Mouse (Mus musculus): ENCODE measurements around the gene Zfp972. TPM values are rescaled to one million over a fixed set of nuclear protein-coding genes. Genes with fewer than 3 reads are reported as not detected.
A peak's percentile ranks its signal among the peaks of the same experiment; 100 is the strongest.
"Not testable (repeated sequence)": the region's sequence is repeated elsewhere in the genome, so short reads cannot be mapped to it uniquely, and the experiment has no call there.

The Zfp972 gene
- polyA plus RNA-seq (2014; fragmentation: Nextera tagmentation; extraction: Ambion mirVana), result 0.52 TPM in 1 of 2 replicates, not detected in the other

DNA sequence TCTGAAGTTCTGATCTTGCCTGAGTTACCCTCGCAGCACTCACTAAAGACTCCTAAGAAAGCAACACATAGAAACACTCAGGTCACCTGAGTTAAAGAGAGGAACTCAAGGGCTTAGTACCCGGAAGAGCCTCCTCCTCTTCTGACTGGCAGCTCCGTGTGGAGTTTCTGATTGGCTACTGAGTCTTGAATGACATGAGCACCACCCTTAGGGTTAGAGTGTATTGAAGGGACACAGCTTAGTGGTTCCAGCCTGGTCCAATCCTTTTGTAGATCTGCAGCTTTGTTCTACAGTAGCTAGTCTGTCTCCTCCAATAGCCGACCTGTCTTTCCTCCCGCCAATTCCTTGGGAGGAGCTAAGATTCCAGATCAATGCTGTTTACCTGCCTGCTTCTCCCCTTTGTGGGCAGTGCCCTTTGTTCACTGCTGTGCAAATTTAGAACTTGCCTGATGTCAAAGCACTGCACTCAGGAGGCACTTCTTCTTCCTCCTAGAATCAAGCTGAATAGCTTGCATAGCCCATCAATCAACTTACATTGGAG, at the start of gene Zfp972:
TSS of gene Zfp972 (minus strand) at position 51 of the 541 bp plus-strand sequence.
- H3K4me2 ChIP-seq (ENCODE audit: low read depth, low read length, severe bottlenecking); H3K4me1 ChIP-seq (replicated peaks; ENCODE audit: control insufficient read depth, insufficient read depth, low read length); DNase-seq (ENCODE audit: low spot score); ATAC-seq (replicated peaks; ENCODE audit: low FRiP score); H3K36me3 ChIP-seq (ENCODE audit: control insufficient read depth, insufficient read depth, low read length); H3K9me3 ChIP-seq (ENCODE audit: control insufficient read depth, low read length); H3K27me3 ChIP-seq (ENCODE audit: control insufficient read depth, insufficient read depth, low read length); H3K27ac ChIP-seq (ENCODE audit: low read depth, low read length); H3K9ac ChIP-seq (ENCODE audit: low read length); H3K4me3 ChIP-seq (ENCODE audit: low read depth, low read length): not testable (repeated sequence)
- 63% methylated on average over 4 of the region's 5 CpGs for whole genome bisulfite sequencing

DNA sequence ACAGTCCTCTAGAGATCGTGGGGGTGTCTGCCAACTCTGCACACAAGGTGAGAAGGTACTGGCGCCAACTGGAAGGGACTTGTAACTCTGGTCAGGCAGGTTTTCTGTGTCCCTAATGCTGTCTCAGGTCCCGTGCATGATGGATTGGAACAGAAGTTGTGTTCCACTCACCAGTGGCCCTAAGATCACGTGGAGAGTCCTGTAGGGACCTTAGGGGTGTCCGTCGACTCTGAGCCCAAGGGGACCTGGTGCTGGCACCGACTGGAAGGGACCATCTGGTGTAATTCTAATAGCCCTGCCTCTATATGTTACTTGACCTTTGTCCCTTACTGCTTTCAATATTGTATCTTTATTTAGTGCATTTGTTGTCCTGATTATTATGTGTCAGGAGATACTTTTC, 49.4 kb upstream of the Zfp972 start:
- not testable (repeated sequence) for H3K4me3 ChIP-seq (ENCODE audit: low read depth, low read length); H3K27ac ChIP-seq (ENCODE audit: low read depth, low read length); DNase-seq (ENCODE audit: low spot score); H3K9ac ChIP-seq (ENCODE audit: low read length); ATAC-seq (replicated peaks; ENCODE audit: low FRiP score); H3K36me3 ChIP-seq (ENCODE audit: control insufficient read depth, insufficient read depth, low read length); H3K9me3 ChIP-seq (ENCODE audit: control insufficient read depth, low read length); H3K4me2 ChIP-seq (ENCODE audit: low read depth, low read length, severe bottlenecking); H3K4me1 ChIP-seq (replicated peaks; ENCODE audit: control insufficient read depth, insufficient read depth, low read length); H3K27me3 ChIP-seq (ENCODE audit: control insufficient read depth, insufficient read depth, low read length)
- 80% methylated on average over 6 of the region's 7 CpGs for WGBS

DNA sequence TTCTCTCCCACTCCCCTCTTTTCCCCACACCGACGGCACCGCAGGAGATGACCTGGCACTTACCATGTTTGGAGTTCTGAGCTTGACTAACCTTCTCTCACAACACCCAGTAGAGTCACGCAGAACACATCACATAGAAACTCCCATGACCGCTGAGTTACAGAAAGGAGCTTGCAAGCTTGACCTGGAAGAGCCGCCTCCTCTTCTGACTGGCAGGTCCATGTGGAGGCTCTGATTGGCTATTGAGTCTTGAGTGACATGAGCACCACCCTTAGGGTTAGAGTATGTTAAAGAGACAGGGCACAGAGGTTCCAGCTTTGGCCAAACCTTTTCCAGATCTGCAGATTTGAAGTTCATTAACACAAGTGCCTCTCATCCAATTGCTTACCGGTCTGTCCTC, 31.7 kb upstream of the Zfp972 start, which contains the start of gene Gm14326:
TSS of gene Gm14326 (minus strand) at position 153 of the 400 bp plus-strand sequence.
- H3K9me3 ChIP-seq (ENCODE audit: control insufficient read depth, low read length); H3K4me1 ChIP-seq (replicated peaks; ENCODE audit: control insufficient read depth, insufficient read depth, low read length); DNase-seq (ENCODE audit: low spot score); H3K27me3 ChIP-seq (ENCODE audit: control insufficient read depth, insufficient read depth, low read length); H3K27ac ChIP-seq (ENCODE audit: low read depth, low read length); ATAC-seq (replicated peaks; ENCODE audit: low FRiP score); H3K36me3 ChIP-seq (ENCODE audit: control insufficient read depth, insufficient read depth, low read length): not testable (repeated sequence)
- peak within 1 kb of the TSS; percentile 31; the same call in 1 of the 2 replicates for H3K4me2 ChIP-seq (ENCODE audit: low read depth, low read length, severe bottlenecking)
- WGBS, result 0% methylated on average over 3 of the region's 7 CpGs
- peak within 1 kb of the TSS; percentile 32; the same call in 1 of the 2 replicates for H3K9ac ChIP-seq (ENCODE audit: low read length)
- peak within 1 kb of the TSS; percentile 34 for H3K4me3 ChIP-seq (ENCODE audit: low read depth, low read length)

DNA sequence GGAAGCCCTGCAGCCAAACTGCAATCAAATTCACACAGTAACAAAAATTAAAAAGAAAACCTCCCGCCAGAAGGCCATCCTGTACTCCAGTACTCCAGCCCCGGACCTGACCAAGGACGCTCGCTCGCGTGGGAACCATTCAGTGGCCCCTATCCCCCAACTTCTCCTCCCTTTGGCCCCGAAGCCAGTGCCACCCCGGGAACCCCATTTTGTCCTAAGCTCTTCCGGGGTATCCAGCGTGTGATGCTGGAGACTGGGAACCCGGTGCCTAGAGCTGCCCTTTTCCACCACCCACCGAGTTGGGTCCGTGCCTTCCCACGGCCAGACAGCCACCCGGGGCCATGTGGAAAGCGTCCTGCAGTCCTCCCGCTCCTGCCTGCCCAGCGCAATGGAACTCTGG, 31.3 kb upstream of the Zfp972 start:
- not testable (repeated sequence) for DNase-seq (ENCODE audit: low spot score); ATAC-seq (replicated peaks; ENCODE audit: low FRiP score); H3K27ac ChIP-seq (ENCODE audit: low read depth, low read length); H3K27me3 ChIP-seq (ENCODE audit: control insufficient read depth, insufficient read depth, low read length); H3K4me1 ChIP-seq (replicated peaks; ENCODE audit: control insufficient read depth, insufficient read depth, low read length); H3K36me3 ChIP-seq (ENCODE audit: control insufficient read depth, insufficient read depth, low read length); H3K9me3 ChIP-seq (ENCODE audit: control insufficient read depth, low read length)
- WGBS, result under 1% methylated on average over 18 of the region's 18 CpGs
- peak overlapping the region; percentile 31; the same call in 1 of the 2 replicates for H3K4me2 ChIP-seq (ENCODE audit: low read depth, low read length, severe bottlenecking)
- peak overlapping the region; percentile 34 for H3K4me3 ChIP-seq (ENCODE audit: low read depth, low read length)
- H3K9ac ChIP-seq (ENCODE audit: low read length), result peak overlapping the region; percentile 32; the same call in 1 of the 2 replicates

DNA sequence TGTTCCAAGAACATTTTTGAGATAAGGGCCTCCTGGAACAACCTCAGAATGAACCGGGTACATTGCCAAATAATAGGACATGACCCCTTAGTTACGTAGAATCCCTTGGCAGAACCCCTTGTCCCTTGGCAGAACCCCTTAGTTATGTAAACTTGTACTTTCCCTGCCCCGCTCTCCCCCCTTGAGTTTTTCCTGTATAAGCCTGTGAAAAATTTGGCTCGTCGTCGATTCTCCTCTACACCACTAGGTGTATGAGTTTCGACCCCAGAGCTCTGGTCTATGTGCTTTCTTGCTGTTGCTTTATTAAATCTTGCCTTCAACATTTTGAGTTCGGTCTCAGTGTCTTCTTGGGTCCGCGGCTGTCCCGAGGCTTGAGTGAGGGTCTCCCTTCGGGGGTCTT, 22.1 kb downstream of the Zfp972 start:
- not testable (repeated sequence) for H3K4me2 ChIP-seq (ENCODE audit: low read depth, low read length, severe bottlenecking); H3K4me1 ChIP-seq (replicated peaks; ENCODE audit: control insufficient read depth, insufficient read depth, low read length); H3K27me3 ChIP-seq (ENCODE audit: control insufficient read depth, insufficient read depth, low read length); DNase-seq (ENCODE audit: low spot score); H3K36me3 ChIP-seq (ENCODE audit: control insufficient read depth, insufficient read depth, low read length); H3K27ac ChIP-seq (ENCODE audit: low read depth, low read length); H3K9me3 ChIP-seq (ENCODE audit: control insufficient read depth, low read length); ATAC-seq (replicated peaks; ENCODE audit: low FRiP score); H3K9ac ChIP-seq (ENCODE audit: low read length); H3K4me3 ChIP-seq (ENCODE audit: low read depth, low read length)
- 94% methylated on average over 4 of the region's 12 CpGs for WGBS

DNA sequence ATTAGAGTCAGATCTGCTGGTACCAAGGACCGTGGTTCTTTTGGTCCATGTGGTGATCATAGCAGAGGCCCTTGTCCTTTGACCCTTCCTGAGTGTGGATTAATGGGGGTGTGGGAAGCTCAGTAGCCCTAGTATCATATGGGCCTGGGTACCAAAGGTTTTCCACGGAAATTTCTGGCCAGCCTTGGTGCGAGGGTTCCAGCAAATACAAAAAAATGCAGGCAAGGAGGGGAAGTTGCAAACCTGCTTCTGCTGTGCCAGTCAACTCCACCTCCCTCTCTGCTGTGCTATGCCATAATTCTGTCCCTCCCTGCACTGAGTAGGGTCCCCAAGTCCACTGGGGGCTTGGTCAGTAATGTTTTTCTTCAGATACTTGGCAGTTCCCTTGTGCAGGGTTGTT, 27.2 kb downstream of the Zfp972 start:
- H3K9me3 ChIP-seq (ENCODE audit: control insufficient read depth, low read length); H3K4me1 ChIP-seq (replicated peaks; ENCODE audit: control insufficient read depth, insufficient read depth, low read length); H3K9ac ChIP-seq (ENCODE audit: low read length); H3K27ac ChIP-seq (ENCODE audit: low read depth, low read length); DNase-seq (ENCODE audit: low spot score); H3K4me3 ChIP-seq (ENCODE audit: low read depth, low read length); H3K27me3 ChIP-seq (ENCODE audit: control insufficient read depth, insufficient read depth, low read length); ATAC-seq (replicated peaks; ENCODE audit: low FRiP score); H3K4me2 ChIP-seq (ENCODE audit: low read depth, low read length, severe bottlenecking); H3K36me3 ChIP-seq (ENCODE audit: control insufficient read depth, insufficient read depth, low read length): not testable (repeated sequence)
- WGBS, result 67% methylated on average over 2 of the region's 3 CpGs

DNA sequence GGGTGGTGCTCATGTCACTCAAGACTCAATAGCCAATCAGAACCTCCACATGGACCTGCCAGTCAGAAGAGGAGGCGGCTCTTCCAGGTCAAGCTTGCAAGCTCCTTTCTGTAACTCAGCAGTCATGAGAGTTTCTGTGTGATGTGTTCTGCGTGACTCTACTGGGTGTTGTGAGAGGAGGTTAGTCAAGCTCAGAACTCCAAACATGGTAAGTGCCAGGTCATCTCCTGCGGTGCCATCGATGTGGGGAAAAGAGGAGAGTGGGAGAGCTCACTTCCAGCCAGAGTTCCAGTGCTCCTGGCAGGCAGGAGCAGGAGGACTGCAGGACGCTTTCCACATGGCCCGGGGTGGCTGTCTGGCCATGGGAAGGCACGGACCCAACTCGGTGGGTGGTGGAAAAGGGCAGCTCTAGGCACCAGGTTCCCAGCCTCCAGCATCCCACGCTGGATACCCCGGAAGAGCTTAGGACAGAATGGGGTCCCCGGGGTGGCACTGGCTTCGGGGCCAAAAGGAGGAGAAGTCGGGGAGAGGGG, 28.3 kb downstream of the Zfp972 start, which contains the start of gene Gm14327:
TSS of gene Gm14327 (plus strand) at position 51 of the 533 bp plus-strand sequence.
- not testable (repeated sequence) for H3K36me3 ChIP-seq (ENCODE audit: control insufficient read depth, insufficient read depth, low read length); H3K9me3 ChIP-seq (ENCODE audit: control insufficient read depth, low read length); H3K4me2 ChIP-seq (ENCODE audit: low read depth, low read length, severe bottlenecking); H3K27me3 ChIP-seq (ENCODE audit: control insufficient read depth, insufficient read depth, low read length); H3K27ac ChIP-seq (ENCODE audit: low read depth, low read length); H3K4me3 ChIP-seq (ENCODE audit: low read depth, low read length); H3K9ac ChIP-seq (ENCODE audit: low read length); ATAC-seq (replicated peaks; ENCODE audit: low FRiP score); H3K4me1 ChIP-seq (replicated peaks; ENCODE audit: control insufficient read depth, insufficient read depth, low read length)
- 35% methylated on average over 8 of the region's 13 CpGs for WGBS
- DNase-seq (ENCODE audit: low spot score), result peak; percentile 13

DNA sequence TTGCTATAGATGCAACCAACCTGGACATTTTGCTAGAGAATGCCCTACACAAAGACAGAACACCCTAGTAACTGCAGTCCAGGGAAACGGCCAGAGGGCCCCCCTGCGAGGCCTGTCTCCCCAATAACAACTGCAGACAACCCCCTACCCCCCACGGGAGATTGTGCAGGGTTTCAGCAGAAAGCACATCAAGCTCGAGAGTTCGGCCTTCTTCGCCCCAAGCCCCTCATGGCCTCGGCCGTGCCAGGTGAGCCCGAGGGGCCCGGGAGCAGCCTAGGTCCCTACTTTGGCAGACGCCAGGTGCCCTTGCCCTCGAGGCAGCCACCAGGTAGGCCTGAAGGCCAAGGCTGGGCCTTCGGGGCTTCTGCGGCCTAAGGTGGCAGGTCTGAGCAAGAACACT, 37.7 kb downstream of the Zfp972 start:
- H3K4me2 ChIP-seq (ENCODE audit: low read depth, low read length, severe bottlenecking); ATAC-seq (replicated peaks; ENCODE audit: low FRiP score); H3K4me3 ChIP-seq (ENCODE audit: low read depth, low read length); H3K4me1 ChIP-seq (replicated peaks; ENCODE audit: control insufficient read depth, insufficient read depth, low read length); H3K27me3 ChIP-seq (ENCODE audit: control insufficient read depth, insufficient read depth, low read length); H3K27ac ChIP-seq (ENCODE audit: low read depth, low read length); H3K9me3 ChIP-seq (ENCODE audit: control insufficient read depth, low read length); H3K9ac ChIP-seq (ENCODE audit: low read length); H3K36me3 ChIP-seq (ENCODE audit: control insufficient read depth, insufficient read depth, low read length): not testable (repeated sequence)
- 97% methylated on average over 14 of the region's 14 CpGs for WGBS
- DNase-seq (ENCODE audit: low spot score), result peak; percentile 5

DNA sequence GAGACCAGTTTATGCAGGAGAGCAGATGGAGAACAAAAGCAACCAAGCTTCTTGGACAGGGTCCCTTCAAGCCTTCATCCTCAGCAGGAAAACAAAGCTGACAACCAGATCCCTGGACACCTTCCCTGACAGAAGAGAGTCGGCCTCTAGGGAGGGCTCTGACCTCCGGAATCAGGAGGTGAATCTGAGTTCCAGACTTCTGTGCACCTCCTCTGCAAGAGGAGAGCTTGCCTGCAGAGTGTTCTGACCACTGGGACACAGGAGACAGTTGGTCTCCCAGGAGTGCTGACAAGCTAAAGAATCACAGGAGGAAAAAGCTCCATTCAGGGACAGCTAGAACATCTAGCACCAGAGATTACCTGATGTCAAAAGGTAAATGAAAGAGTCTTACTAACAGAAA, 63.2 kb downstream of the Zfp972 start:
- not testable (repeated sequence) for H3K27ac ChIP-seq (ENCODE audit: low read depth, low read length); DNase-seq (ENCODE audit: low spot score); ATAC-seq (replicated peaks; ENCODE audit: low FRiP score); H3K36me3 ChIP-seq (ENCODE audit: control insufficient read depth, insufficient read depth, low read length); H3K9ac ChIP-seq (ENCODE audit: low read length); H3K4me2 ChIP-seq (ENCODE audit: low read depth, low read length, severe bottlenecking); H3K27me3 ChIP-seq (ENCODE audit: control insufficient read depth, insufficient read depth, low read length); H3K4me1 ChIP-seq (replicated peaks; ENCODE audit: control insufficient read depth, insufficient read depth, low read length); H3K4me3 ChIP-seq (ENCODE audit: low read depth, low read length); H3K9me3 ChIP-seq (ENCODE audit: control insufficient read depth, low read length)
- 91% methylated on average over 2 of the region's 2 CpGs for WGBS
